Mouse (Mus musculus) intestine, postnatal 0 days (tissue): ENCODE results near the gene Patz1. TPM values are rescaled to one million over a fixed set of nuclear protein-coding genes. Genes with fewer than 3 reads are reported as not detected.

ENCODE experiments used
- ATAC-seq: fragments of 200-750 bp; cut with Nextera tagmentation; 2 replicates; pipeline ENCODE4 v1.8.0; 2017; ENCODE audit warnings: mild to moderate bottlenecking, moderate TSS enrichment, moderate library complexity
- H3K27ac ChIP-seq: fragments of 300-500 bp; sonication (generic); 2 replicates; pipeline ENCODE4 v1.5.1; 2014; ENCODE audit warnings: mild to moderate bottlenecking, low read depth, low read length, moderate library complexity
- H3K27me3 ChIP-seq: fragments of 300-500 bp; sonication (generic); replicated peaks from 2 replicates; pipeline ENCODE4 v1.6.1; 2014; ENCODE audit warnings: low read length, mixed read lengths; ENCODE audit not compliant: control insufficient read depth, insufficient read depth
- H3K36me3 ChIP-seq: fragments of 300-500 bp; sonication (generic); 2 replicates; pipeline ENCODE4 v1.6.1; 2014; ENCODE audit warnings: mild to moderate bottlenecking, moderate library complexity; ENCODE audit not compliant: control insufficient read depth, insufficient read depth
- H3K4me1 ChIP-seq: fragments of 300-500 bp; sonication (generic); replicated peaks from 2 replicates; pipeline ENCODE4 v1.6.1; 2014; ENCODE audit warnings: antibody characterized with exemption, low read length, mixed read lengths; ENCODE audit not compliant: control insufficient read depth, insufficient read depth
- H3K4me2 ChIP-seq: fragments of 300-500 bp; sonication (generic); replicated peaks from 2 replicates; pipeline ENCODE4 v1.6.1; 2014; ENCODE audit warnings: low read depth, mild to moderate bottlenecking, moderate library complexity
- H3K4me3 ChIP-seq: fragments of 300-500 bp; sonication (generic); 2 replicates; pipeline ENCODE4 v1.5.1; 2014; ENCODE audit warnings: low read depth, low read length
- H3K9ac ChIP-seq: fragments of 300-500 bp; sonication (generic); 2 replicates; pipeline ENCODE4 v1.6.1; 2014; ENCODE audit warnings: mild to moderate bottlenecking, low read depth, low read length
- H3K9me3 ChIP-seq: fragments of 300-500 bp; sonication (generic); 2 replicates; pipeline ENCODE4 v1.6.1; 2016; ENCODE audit warnings: mixed run types; ENCODE audit not compliant: control insufficient read depth
- CTCF ChIP-seq: sonication (generic); IDR thresholded peaks from 2 replicates; pipeline ENCODE4 v1.5.1; 2016; ENCODE audit warnings: low read depth, mild to moderate bottlenecking, control low read depth, antibody characterized with exemption, moderate library complexity
- WGBS: fragments of 180-500 bp; shearing (Covaris S2); extraction: QIAGEN DNeasy Blood & Tissue Kit; methylation state at CpG from one replicate; pipeline ENCODE4 v1.1.7; 2014; 5-methylcytosine and 5-hydroxymethylcytosine counted together
- polyA plus RNA-seq: library from polyadenylated mRNA; unstranded; fragments of >200 nt; fragmentation: Nextera tagmentation; extraction: Ambion mirVana; gene quantifications from 2 replicates; pipeline ENCODE4 v1.2.1, GENCODE M21; 2015

The Patz1 gene
- polyA plus RNA-seq, 1 experiment from 2014 or later, result 10.7 TPM

GRCm38 (mm10) chr11:3330991-3331750 is 42.5 kb downstream of the Patz1 start:
- TF ChIP-seq CTCF, result no peak
- WGBS, result 8% methylated on average over 14 of the region's 14 CpGs

GRCm38 (mm10) chr11:3331756-3332642 is 43.3 kb downstream of the Patz1 start:
- Histone ChIP-seq H3K27ac (peak overlapping the region; percentile 74), H3K27me3 (no peaks in the 10 kb centered on the region), H3K4me3 (peak overlapping the region; percentile 42), H3K36me3 (no peaks in the 10 kb centered on the region), H3K9me3 (no peaks in the 10 kb centered on the region), H3K9ac (peak overlapping the region; percentile 44; the same call in 1 of the 2 replicates), H3K4me2 (peak overlapping the region; percentile 82), H3K4me1 (no peaks in the 10 kb centered on the region; the same call in 1 of the 2 replicates)
- peak; percentile 94 for ATAC-seq
- peak; percentile 43 for TF ChIP-seq CTCF
- WGBS, result under 1% methylated on average over 70 of the region's 75 CpGs

More at GRCm38 (mm10) chr11:3330991-3331750, 42.5 kb downstream of the Patz1 start:
- Histone ChIP-seq H3K27me3 (no peaks in the 10 kb centered on the region), H3K9me3 (no peaks in the 10 kb centered on the region), H3K4me3 (peak overlapping the region; percentile 42), H3K4me2 (peak overlapping the region; percentile 82), H3K9ac (peak overlapping the region; percentile 26), H3K4me1 (no peaks in the 10 kb centered on the region; the same call in 1 of the 2 replicates), H3K27ac (peak overlapping the region; percentile 30; the same call in 1 of the 2 replicates), H3K36me3 (no peaks in the 10 kb centered on the region)
- no peak for ATAC-seq

- no peaks in the 10 kb centered on the region for H3K27me3 ChIP-seq
- H3K9ac ChIP-seq, result no peak overlapping the region
- ATAC-seq, result no peak
- H3K4me1 ChIP-seq, result no peaks in the 10 kb centered on the region; the same call in 1 of the 2 replicates
- H3K36me3 ChIP-seq, result no peaks in the 10 kb centered on the region
- H3K27ac ChIP-seq, result no peak overlapping the region
- H3K9me3 ChIP-seq, result no peaks in the 10 kb centered on the region
- no peak overlapping the region for H3K4me3 ChIP-seq
- no peak overlapping the region for H3K4me2 ChIP-seq
- TF ChIP-seq CTCF, result no peak
- WGBS, result 88% methylated on average over 11 of the region's 11 CpGs
Measured at GRCm38 (mm10) chr11:3333111-3333695, 44.5 kb downstream of the Patz1 start.

GRCm38 (mm10) chr11:3334141-3334710 is 45.6 kb downstream of the Patz1 start:
- Histone ChIP-seq H3K27me3 (no peaks in the 10 kb centered on the region), H3K9ac (no peak overlapping the region), H3K4me2 (no peak overlapping the region), H3K27ac (no peak overlapping the region), H3K9me3 (no peaks in the 10 kb centered on the region), H3K36me3 (no peaks in the 10 kb centered on the region), H3K4me3 (no peak overlapping the region), H3K4me1 (no peaks in the 10 kb centered on the region; the same call in 1 of the 2 replicates)
- no peak for TF ChIP-seq CTCF
- ATAC-seq, result no peak
- WGBS, result 91% methylated on average over 11 of the region's 11 CpGs

- Histone ChIP-seq H3K4me2 (no peak overlapping the region), H3K4me3 (no peak overlapping the region), H3K36me3 (no peaks in the 10 kb centered on the region), H3K4me1 (no peaks in the 10 kb centered on the region; the same call in 1 of the 2 replicates), H3K27ac (no peak overlapping the region), H3K9me3 (no peaks in the 10 kb centered on the region), H3K9ac (no peak overlapping the region), H3K27me3 (no peaks in the 10 kb centered on the region)
- WGBS, result 50% methylated on average over 9 of the region's 9 CpGs
- ATAC-seq, result no peak
- TF ChIP-seq CTCF, result no peak
Measured at GRCm38 (mm10) chr11:3334711-3335316, 46.1 kb downstream of the Patz1 start.
